Mouse (Mus musculus): ENCODE results near the gene Eif4g3. TPM values are rescaled to one million over a fixed set of nuclear protein-coding genes. Genes with fewer than 3 reads are reported as not detected.
A peak's percentile ranks its signal among the peaks of the same experiment; 100 is the strongest.

Gene Eif4g3
- total and polyA plus RNA-seq, 2 experiments from 2014 or later, result 36.5 to 55.9 TPM

GRCm38 (mm10) chr4:138006951-138007613 lies 14.3 kb downstream of the Eif4g3 start:
- H3K9me3 ChIP-seq (ENCODE audit: low read length), result no peaks in the 10 kb centered on the region
- no peaks in the 10 kb centered on the region for H3K4me1 ChIP-seq (ENCODE audit: insufficient read depth, low read length)
- no peak overlapping the region for H3K27ac ChIP-seq
- H3K27me3 ChIP-seq (ENCODE audit: insufficient read depth, low read length), result no peaks in the 10 kb centered on the region
- peaks cover 3% of the 10 kb centered on the region; the same call in 1 of the 2 replicates for H3K36me3 ChIP-seq (ENCODE audit: insufficient read depth, low read length)
- no peak overlapping the region for H3K4me2 ChIP-seq (ENCODE audit: low read depth, low read length)
- ATAC-seq (no peak), DNase-seq (ENCODE audit: low spot score) (no peak)
- no peak overlapping the region for H3K4me3 ChIP-seq (ENCODE audit: low read length)
- no peak overlapping the region for H3K9ac ChIP-seq (replicated peaks; ENCODE audit: low read length)
- no peak for TF ChIP-seq CTCF (IDR thresholded peaks at IDR 0.05; ENCODE audit: low read depth)
- 88% methylated on average over 9 of the region's 9 CpGs for WGBS

- ATAC-seq (no peak), DNase-seq (ENCODE audit: low spot score) (no peak)
- Histone ChIP-seq H3K27me3 (ENCODE audit: insufficient read depth, low read length) (no peaks in the 10 kb centered on the region), H3K4me2 (ENCODE audit: low read depth, low read length) (no peak overlapping the region), H3K27ac (no peak overlapping the region), H3K36me3 (ENCODE audit: insufficient read depth, low read length) (peaks cover 3% of the 10 kb centered on the region; the same call in 1 of the 2 replicates), H3K9ac (replicated peaks; ENCODE audit: low read length) (no peak overlapping the region), H3K9me3 (ENCODE audit: low read length) (no peaks in the 10 kb centered on the region), H3K4me3 (ENCODE audit: low read length) (no peak overlapping the region), H3K4me1 (ENCODE audit: insufficient read depth, low read length) (no peaks in the 10 kb centered on the region)
- WGBS, result 75% methylated on average over 6 of the region's 6 CpGs
- TF ChIP-seq CTCF (IDR thresholded peaks at IDR 0.05; ENCODE audit: low read depth), result no peak
These were observed 15.8 kb downstream of the Eif4g3 start for GRCm38 (mm10) chr4:138008646-138009045.

- Histone ChIP-seq H3K9me3 (ENCODE audit: low read length) (no peaks in the 10 kb centered on the region), H3K36me3 (ENCODE audit: insufficient read depth, low read length) (peaks cover 12% of the 10 kb centered on the region; the same call in 1 of the 2 replicates), H3K9ac (replicated peaks; ENCODE audit: low read length) (no peak overlapping the region), H3K4me3 (ENCODE audit: low read length) (no peak overlapping the region), H3K4me2 (ENCODE audit: low read depth, low read length) (no peak overlapping the region), H3K27me3 (ENCODE audit: insufficient read depth, low read length) (no peaks in the 10 kb centered on the region), H3K27ac (no peak overlapping the region), H3K4me1 (ENCODE audit: insufficient read depth, low read length) (no peaks in the 10 kb centered on the region)
- TF ChIP-seq CTCF (IDR thresholded peaks at IDR 0.05; ENCODE audit: low read depth), result no peak
- ATAC-seq (no peak), DNase-seq (ENCODE audit: low spot score) (no peak)
- 82% methylated on average over 4 of the region's 4 CpGs for WGBS
These were observed 17.1 kb downstream of the Eif4g3 start for GRCm38 (mm10) chr4:138009786-138010502.

GRCm38 (mm10) chr4:138013723-138014479 lies 21.1 kb downstream of the Eif4g3 start:
- Histone ChIP-seq H3K36me3 (ENCODE audit: insufficient read depth, low read length) (peaks cover 15% of the 10 kb centered on the region; the same call in 1 of the 2 replicates), H3K9ac (replicated peaks; ENCODE audit: low read length) (no peak overlapping the region), H3K4me3 (ENCODE audit: low read length) (no peak overlapping the region), H3K4me2 (ENCODE audit: low read depth, low read length) (no peak overlapping the region), H3K27ac (no peak overlapping the region), H3K4me1 (ENCODE audit: insufficient read depth, low read length) (peaks cover 13% of the 10 kb centered on the region; the same call in 1 of the 2 replicates), H3K9me3 (ENCODE audit: low read length) (no peaks in the 10 kb centered on the region), H3K27me3 (ENCODE audit: insufficient read depth, low read length) (no peaks in the 10 kb centered on the region)
- WGBS, result 94% methylated on average over 15 of the region's 15 CpGs
- DNase-seq (ENCODE audit: low spot score), result no peak
- TF ChIP-seq CTCF (IDR thresholded peaks at IDR 0.05; ENCODE audit: low read depth), result no peak
- no peak for ATAC-seq

GRCm38 (mm10) chr4:138015966-138016365 lies 23.1 kb downstream of the Eif4g3 start:
- H3K4me2 ChIP-seq (ENCODE audit: low read depth, low read length), result no peak overlapping the region
- H3K4me1 ChIP-seq (ENCODE audit: insufficient read depth, low read length), result peaks cover 13% of the 10 kb centered on the region; the same call in 1 of the 2 replicates
- H3K27me3 ChIP-seq (ENCODE audit: insufficient read depth, low read length), result no peaks in the 10 kb centered on the region
- DNase-seq (ENCODE audit: low spot score) (no peak), ATAC-seq (no peak)
- no peak for TF ChIP-seq CTCF (IDR thresholded peaks at IDR 0.05; ENCODE audit: low read depth)
- no peak overlapping the region for H3K9ac ChIP-seq (replicated peaks; ENCODE audit: low read length)
- WGBS, result 79% methylated on average over 4 of the region's 4 CpGs
- H3K36me3 ChIP-seq (ENCODE audit: insufficient read depth, low read length), result peaks cover 15% of the 10 kb centered on the region; the same call in 1 of the 2 replicates
- H3K27ac ChIP-seq, result no peak overlapping the region
- H3K4me3 ChIP-seq (ENCODE audit: low read length), result no peak overlapping the region
- H3K9me3 ChIP-seq (ENCODE audit: low read length), result no peaks in the 10 kb centered on the region

- Histone ChIP-seq H3K4me3 (ENCODE audit: low read length) (no peak overlapping the region), H3K27ac (peak overlapping the region; percentile 64), H3K9me3 (ENCODE audit: low read length) (no peaks in the 10 kb centered on the region), H3K9ac (replicated peaks; ENCODE audit: low read length) (no peak overlapping the region; the same call in 1 of the 2 replicates), H3K27me3 (ENCODE audit: insufficient read depth, low read length) (no peaks in the 10 kb centered on the region), H3K36me3 (ENCODE audit: insufficient read depth, low read length) (peaks cover 13% of the 10 kb centered on the region; the same call in 1 of the 2 replicates), H3K4me2 (ENCODE audit: low read depth, low read length) (0 out of 2 replicates have a peak overlapping the region, but pooled peaks have one; percentile 16), H3K4me1 (ENCODE audit: insufficient read depth, low read length) (peaks cover 13% of the 10 kb centered on the region; the same call in 1 of the 2 replicates)
- WGBS, result 43% methylated on average over 11 of the region's 11 CpGs
- ATAC-seq, result no peak
- peak; percentile 35 for DNase-seq (ENCODE audit: low spot score)
- TF ChIP-seq CTCF (IDR thresholded peaks at IDR 0.05; ENCODE audit: low read depth), result no peak
These were observed 24.3 kb downstream of the Eif4g3 start for GRCm38 (mm10) chr4:138017085-138017637.

All from hindbrain, postnatal 0 days (tissue).